Mouse (Mus musculus) layer of hippocampus, adult 9-10 months (tissue): ENCODE data around the gene Klhl18.
"Not testable (repeated sequence)": the region's sequence is repeated elsewhere in the genome, so short reads cannot be mapped to it uniquely, and the experiment has no call there.

Source experiments
- DNase-seq: peaks from one replicate; pipeline ENCODE4 v3.0.0; 2022; ENCODE audit warnings: low spot score

The Klhl18 gene

DNA sequence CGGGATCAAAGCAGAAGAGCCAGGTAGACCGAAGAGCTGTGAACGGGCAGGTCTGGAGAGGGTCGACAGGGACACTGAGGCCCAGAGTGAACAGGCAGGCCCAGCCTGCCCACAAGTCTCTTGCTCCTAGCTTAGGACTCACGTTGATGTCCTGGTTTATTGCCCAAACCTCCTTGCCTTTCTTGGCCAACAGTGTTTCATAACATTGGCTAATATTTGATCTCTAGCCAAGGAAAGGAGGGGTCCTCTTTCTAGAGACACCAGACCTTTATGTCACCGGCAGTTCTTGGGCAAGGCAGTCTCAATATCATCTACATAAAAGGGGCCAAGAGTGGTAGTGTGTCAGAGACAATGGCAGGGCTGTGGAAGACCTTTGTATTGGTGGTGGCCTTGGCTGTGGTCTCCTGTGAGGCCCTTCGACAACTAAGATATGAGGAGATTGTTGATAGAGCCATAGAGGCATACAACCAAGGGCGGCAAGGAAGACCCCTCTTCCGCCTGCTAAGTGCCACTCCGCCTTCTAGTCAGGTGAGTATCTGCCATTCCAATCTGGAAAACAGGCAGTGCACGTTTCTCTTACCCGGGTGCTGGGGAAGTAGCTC, 56.9 kb downstream of the Klhl18 start, which contains the start of gene Ngp:
Ngp (plus strand) TSS at position 237 of the 602 bp plus-strand sequence.
- DNase-seq: no peak

DNA sequence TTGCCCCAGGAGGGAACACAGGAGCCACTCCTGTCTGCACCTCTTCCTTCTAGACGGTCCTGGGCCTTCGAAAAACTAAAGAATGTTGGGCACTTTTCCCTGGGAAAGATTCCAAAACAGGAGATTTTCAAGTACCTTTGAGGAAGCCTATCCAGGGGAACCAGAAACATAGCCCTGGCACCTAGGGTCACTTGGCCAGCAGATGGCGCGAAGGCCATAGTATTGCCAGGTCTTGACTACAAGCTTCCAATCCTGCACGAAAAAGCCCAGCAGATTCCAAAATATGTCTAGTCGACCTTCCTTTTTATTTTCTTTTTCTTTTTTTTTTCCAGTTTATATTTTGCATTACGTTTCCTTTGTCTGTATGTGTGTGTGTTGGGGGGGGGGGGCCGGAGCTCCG, 62.7 kb downstream of the Klhl18 start:
- no peak for DNase-seq

DNA sequence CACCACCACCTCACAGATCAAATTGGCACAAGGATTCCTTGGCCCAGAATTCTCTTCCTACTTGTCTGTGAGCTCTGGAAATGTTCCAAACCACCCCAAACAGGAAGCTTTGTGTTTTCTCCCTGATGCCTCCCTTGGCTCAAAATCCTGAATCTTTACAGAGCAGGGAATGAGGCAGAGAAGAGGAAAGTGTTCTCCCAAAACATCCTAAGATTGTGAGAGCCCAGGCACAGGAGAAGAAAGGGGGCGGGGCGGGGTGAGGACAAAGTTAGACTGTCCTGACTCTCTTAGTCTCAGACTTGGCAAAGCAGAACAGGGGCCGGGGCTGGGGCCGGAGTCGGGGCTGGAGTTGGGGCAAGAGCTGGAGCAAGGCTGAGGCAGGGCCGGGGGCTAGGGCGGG, 63.6 kb downstream of the Klhl18 start:
- DNase-seq: no peak

DNA sequence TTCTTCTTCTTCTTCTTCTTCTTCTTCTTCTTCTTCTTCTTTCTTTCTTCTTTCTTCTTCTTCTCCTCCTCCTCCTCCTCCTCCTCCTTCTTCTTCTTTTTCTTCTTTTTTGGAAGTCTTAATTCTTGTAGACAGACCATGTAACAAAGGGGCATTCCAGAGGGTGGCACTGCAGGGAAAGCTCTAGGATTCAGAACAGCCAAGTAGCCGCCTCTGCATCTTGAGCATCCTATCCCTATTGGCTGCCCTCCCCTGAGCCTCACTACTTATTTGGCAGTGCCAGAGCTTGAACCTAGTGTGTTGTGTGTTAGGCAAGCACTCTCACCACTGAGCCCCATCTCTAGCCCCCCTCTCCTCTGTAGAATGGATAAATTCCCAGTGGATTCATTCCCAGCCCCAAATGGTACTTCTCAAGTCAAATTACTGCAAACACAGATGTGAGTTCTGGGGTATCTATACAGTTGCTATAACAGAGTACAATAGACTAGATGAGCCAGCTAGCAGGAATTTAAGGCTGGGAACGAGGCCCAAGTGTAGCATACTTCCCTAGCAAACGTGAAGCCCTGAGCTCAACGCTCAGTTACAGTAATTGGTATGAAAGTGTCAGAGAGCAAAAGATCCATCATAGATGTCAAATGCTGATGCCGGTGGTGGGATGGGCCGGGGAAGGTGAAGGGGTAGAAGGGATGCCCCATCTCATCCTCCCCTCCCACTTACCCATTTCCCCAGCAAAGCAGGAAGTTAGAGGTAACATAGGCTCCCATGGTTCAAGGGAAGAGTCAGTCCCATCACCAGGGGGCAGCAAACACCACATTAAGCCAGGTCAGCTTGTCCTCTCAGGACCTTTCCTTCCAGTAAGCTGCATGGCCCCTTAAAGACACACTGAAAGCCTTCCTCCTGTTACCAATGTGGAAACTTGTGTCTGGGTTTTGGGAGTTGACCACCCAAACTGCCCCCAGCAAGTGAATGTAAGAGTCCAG, 65.3 kb downstream of the Klhl18 start:
- peak; percentile 80 for DNase-seq

DNA sequence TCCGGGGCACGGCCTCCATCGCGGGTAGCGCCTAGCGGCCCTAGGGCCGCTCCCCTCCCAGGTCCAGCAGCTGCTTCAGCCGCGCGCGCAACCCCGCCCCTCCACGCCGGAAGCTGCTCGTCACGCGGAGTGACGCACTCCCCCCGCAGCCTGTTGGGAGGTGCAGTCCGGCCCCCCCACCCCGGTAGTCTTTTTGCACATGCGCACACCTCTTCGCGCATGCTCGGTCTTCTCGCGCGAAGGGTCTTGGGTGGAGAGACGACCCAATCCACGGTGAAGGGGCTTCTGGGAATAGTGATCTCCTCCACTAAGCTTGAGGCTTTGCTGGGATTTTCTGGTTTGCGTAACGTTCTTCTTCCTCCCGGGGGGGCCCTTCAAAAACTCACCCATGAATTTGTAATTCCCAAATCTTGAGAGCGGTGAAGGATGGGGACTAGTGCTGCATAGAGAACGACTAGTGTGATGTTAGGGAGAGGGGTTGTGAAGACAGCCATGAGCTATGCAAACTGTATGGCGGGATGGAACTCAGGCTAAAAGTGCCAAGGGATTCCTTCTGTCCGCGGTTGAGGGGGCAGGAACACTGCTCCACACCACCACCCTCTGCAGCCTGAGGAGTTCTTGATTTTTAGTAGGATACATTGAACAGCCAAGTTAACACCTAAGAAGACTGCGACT, 68.3 kb downstream of the Klhl18 start, which contains the start of gene Ptpn23:
Ptpn23 (minus strand) TSS at position 115 of the 675 bp plus-strand sequence.
- peak; percentile 79 for DNase-seq

DNA sequence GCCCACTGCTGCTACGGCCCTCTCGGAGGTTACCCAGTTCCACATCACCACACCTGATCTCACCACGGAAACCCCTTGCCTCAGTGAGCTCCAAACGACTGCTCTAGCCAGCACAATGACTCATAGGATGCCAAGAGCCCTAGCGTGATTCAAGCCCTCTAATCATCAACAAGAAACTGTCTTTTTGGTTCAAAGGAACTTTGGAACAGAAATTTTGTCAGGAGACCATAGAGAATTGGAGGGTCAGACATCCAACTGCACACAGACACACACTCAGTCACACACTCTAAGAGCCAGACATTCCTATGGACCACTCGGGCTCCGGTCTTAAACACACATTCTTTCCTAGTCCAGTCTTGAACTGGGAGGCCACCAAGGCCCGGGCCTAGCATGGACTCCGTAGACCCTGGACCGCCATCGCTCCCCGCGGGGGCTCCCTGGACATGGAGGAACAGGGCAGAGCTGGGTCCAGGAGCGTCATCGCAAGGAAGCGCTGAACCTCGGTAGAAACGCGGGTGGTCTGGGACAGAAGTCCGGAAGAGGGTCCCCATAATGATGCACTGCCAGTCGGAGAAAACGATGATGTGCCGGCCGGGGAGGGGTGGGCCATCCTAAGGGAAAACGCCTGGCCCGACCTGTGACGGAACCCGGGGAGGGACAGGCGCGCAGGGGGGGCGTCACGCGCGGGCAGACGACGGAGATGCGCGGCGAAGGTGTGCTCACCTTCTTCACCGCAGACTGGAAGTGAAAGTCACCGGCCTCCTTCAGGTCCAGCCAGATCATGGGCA, 69.0 kb downstream of the Klhl18 start:
- DNase-seq: no peak

DNA sequence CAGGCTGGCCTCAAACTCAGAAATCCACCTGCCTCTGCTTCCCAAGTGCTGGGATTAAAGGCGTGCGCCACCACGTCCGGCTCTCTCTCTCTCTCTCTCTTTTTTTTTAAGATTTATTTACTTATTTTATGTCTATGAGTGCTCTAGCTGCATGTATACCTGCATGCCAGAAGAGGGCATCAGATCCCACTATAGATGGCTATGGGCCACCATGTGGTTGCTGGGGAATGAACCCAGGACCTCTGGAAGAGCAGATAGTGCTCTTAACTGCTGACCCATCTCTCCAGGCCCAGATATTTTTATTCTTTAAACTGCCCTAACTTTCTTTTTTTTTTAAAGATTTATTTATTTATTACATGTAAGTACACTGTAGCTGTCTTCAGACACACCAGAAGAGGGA, 73.3 kb downstream of the Klhl18 start:
- not testable (repeated sequence) for DNase-seq

DNA sequence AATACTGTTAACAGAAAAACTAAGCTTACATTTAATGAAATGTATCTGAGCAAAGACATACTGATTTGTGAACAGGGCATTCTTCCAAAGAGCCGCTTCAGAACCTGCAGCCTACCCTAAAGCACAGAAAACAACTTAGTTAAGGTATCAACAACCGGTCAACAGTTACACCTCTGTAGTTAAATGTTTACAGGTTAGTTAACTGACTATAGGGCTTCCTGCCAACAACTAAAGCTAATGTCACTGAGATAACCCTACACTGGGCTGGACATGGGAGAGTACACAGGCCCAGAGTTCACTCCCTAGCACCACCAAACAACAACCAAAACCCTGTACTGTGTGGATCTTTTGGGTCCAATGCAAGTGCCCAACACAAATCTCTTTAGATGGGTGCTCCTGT, 73.8 kb downstream of the Klhl18 start:
- no peak for DNase-seq

DNA sequence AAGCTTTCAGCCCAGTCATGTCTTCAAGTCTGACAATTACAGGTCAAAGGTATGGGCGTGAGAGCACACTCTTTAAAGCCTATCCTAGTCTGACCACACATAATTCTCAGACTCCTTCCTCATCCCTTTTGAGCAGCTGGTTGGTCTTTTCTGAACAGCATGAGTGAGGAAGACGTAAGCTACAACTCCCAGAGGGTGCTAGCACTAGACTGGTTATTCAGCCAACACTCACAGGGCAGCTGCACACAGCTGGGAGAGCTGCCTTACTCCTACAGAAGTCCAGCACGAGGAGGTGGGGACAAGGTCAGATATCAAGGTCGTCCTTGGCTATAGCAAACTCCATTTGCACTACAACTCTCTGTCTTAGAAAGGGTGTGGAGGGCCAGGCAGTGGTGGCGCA, 75.8 kb downstream of the Klhl18 start:
- DNase-seq: no peak

DNA sequence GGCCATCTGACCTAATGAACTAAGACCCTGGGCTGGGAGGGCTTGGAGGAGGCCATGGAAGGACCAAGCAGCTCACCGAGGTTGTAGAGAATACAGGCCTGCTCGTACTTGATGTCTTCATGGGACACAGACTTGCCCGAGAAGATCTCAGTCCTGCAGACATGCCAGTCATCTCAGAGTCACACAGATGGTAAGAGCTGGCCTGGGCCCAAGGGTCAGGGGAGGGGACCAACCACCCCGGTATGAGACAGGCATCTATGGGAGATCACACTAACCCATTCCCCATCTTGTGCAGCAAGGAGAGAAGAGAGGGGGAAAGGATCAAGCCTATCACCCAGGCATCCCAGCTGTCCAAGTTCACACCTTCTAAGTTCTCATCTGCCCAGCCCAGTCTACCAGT, 83.2 kb downstream of the Klhl18 start:
- no peak for DNase-seq

DNA sequence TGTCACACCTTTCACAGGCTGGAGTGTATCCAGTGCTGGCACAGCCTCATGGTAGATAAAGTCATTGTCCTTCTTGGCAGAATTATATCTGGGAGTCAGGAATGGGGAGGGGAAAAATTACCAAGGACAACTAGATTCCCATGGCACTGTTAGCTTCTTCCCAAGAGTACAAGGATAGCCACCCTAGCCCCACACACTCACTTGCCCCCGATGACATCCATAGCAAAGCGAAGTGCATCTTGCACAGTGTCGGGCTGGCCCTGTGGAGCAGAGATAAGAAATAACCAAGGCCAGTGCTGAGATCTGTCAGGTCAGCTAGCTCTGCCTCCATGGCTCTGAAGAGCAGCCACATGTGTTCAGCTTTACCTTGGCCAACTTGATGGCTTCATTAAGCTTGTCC, 85.7 kb downstream of the Klhl18 start:
- DNase-seq: no peak

DNA sequence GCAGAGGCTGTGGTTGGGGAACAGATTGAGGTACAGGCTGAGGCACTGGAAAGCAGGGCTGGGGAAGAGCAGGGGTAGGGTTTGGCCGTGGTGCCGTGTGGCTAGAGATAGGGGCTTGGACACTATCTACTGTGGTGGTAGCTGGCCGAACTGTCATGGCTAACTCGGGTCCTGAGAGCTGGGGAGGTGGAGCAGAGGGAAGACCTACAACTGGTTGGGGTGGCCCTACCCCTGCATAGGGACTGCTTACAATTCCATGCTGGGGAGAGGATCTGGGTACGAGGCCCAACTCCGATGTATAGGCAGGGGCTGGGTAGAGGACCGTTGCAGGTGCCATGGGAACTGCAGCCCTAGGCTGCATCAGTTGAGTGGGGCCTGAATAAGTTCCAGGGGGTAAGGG, 88.5 kb downstream of the Klhl18 start:
- DNase-seq: no peak

DNA sequence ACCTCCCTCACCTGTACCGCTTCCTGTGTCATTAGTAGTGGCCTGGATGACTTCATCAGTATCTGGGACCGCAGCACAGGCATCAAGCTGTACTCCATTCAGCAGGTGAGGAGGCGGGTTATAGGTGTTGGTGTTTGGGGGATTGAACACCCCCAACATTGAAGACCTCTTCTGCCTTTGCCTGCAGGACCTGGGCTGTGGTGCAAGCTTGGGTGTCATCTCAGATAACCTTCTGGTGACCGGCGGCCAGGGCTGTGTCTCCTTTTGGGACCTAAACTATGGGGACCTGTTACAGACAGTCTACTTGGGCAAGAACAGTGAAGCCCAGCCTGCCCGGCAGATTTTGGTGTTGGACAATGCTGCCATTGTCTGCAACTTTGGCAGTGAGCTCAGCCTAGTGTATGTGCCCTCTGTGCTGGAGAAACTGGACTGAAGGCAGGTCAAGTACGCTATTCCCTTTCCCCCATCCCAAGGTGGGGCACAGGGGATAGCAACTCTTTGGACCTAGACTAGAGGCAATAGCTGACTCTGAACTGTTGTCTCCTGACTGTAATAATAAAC, 92.0 kb downstream of the Klhl18 start:
- no peak for DNase-seq

DNA sequence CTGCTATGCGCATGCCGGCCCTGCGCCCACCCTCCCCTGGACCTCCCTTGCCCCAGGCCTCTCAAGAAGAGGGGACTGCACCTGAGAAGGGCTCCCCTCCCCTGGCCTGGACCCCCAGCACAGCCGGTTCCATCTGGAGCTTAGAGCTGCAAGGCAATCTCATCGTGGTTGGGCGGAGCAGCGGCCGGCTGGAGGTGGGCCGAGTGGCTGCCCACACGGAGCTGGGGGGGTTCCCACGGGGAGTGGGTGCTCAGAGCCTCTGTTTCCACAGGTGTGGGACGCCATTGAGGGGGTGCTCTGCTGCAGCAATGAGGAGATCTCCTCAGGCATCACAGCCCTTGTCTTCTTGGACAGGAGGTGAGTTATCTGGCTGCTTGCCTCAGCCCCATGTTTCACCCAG, 95.2 kb downstream of the Klhl18 start:
- DNase-seq: no peak

DNA sequence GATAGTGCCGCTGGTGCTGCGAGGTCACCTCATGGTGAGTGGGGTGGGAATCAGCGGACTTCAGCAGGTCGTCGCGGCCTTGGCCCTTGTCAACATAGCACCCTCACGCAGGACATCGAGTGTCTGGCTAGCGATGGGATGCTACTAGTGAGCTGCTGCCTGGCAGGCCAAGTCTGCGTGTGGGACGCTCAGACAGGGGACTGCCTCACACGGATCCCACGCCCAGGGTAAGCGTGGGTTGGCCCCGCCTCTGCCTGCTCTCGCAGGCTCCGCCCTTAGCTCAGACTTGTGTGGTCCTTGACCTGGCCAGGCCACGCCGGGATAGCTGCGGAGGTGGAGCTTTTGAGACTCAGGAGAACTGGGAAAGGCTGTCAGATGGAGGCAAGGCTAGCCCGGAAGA, 95.8 kb downstream of the Klhl18 start:
- no peak for DNase-seq

DNA sequence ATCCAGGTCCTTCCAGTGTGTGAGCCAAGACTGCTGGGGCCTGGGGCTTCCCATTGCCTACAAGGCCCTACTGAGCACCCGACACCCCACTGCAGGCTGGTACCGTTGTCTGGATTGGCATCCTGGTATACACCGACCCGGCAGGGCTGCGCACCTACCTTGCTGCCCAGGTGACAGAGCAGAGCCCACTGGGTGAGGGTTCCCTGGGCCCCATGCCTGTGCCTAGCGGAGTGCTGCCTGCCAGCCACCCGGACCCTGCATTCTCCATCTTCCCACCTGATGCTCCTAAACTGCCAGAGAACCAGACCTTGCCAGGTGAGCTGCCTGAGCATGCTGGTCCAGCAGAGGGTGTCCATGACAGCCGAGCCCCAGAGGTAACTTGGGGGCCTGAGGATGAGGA, 97.1 kb downstream of the Klhl18 start:
- DNase-seq: no peak

DNA sequence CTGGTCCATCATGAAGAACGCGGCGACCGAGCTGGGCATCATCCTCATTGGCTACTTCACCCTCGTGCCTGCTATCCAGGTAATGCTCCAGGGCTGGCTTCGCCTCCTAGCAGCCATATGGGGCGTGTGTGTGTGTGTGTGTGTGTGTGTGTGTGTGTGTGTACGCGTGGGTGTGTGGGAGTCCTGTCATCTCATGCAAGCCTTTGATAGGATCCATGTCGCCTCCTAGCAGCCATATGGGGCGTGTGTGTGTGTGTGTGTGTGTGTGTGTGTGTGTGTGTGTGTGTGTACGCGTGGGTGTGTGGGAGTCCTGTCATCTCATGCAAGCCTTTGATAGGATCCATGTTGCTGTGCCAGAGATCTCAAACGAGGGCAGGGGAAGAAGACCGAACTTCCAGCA, 98.8 kb downstream of the Klhl18 start:
- not testable (repeated sequence) for DNase-seq
